Comparison of ENCODE assay signal across 8 mouse cellular contexts in genomic region chr7:102209756-102210721, GRCm38 (mm10). TPM values are rescaled to one million over a fixed set of nuclear protein-coding genes. Genes with fewer than 3 reads are reported as not detected.
A peak's percentile ranks its signal among the peaks of the same experiment; 100 is the strongest.
DNase-seq lines count a peak whose midpoint lies in the region; ATAC-seq and TF ChIP-seq lines count a peak whose summit lies in the region.

Gene Nup98 (minus strand): TSS chr7:102210176.
Gene Pgap2 (plus strand): TSS chr7:102210208.

- H3K79me2 ChIP-seq in heart, adult 2 months (replicated peaks; ENCODE audit: control insufficient read depth, insufficient read depth, low read length): peaks cover 6% of the 10 kb centered on the region

- 1% methylated on average over 20 of the region's 87 CpGs for WGBS in embryonic facial prominence, embryonic 14.5 days
- WGBS in heart, adult 2 months: 1% methylated on average over 86 of the region's 87 CpGs
- under 1% methylated on average over 75 of the region's 87 CpGs for WGBS in limb, embryonic 13.5 days
- 1% methylated on average over 84 of the region's 87 CpGs for WGBS in midbrain, embryonic 16.5 days

- no peaks in the 10 kb centered on the region for H3K9me3 ChIP-seq in embryonic facial prominence, embryonic 14.5 days (ENCODE audit: control insufficient read depth, low read length)
- no peaks in the 10 kb centered on the region for H3K9me3 ChIP-seq in limb, embryonic 13.5 days
- H3K9me3 ChIP-seq in midbrain, embryonic 16.5 days (replicated peaks; ENCODE audit: control insufficient read depth, low read length, poor library complexity, severe bottlenecking): no peaks in the 10 kb centered on the region

- TF ChIP-seq EP300 in heart, adult 2 months (IDR thresholded peaks at IDR 0.05; ENCODE audit: insufficient read depth, low read depth, low read length): 0 out of 2 replicates have a peak, but pooled peaks have one; percentile 26

- H3K36me3 ChIP-seq in embryonic facial prominence, embryonic 14.5 days (ENCODE audit: control insufficient read depth, insufficient read depth, low read length): 0 out of 2 replicates have a peak, but pooled peaks cover 4% of the 10 kb centered on the region
- peaks cover 8% of the 10 kb centered on the region for H3K36me3 ChIP-seq in heart, adult 2 months (ENCODE audit: control insufficient read depth, insufficient read depth, low read length)
- H3K36me3 ChIP-seq in limb, embryonic 13.5 days: no peaks in the 10 kb centered on the region
- H3K36me3 ChIP-seq in midbrain, embryonic 16.5 days (ENCODE audit: control insufficient read depth, insufficient read depth, low read length): no peaks in the 10 kb centered on the region

- peak within 1 kb of the TSS; percentile 71 for H3K4me2 ChIP-seq in embryonic facial prominence, embryonic 14.5 days (ENCODE audit: low read depth, low read length)
- peak within 1 kb of the TSS; percentile 83 for H3K4me2 ChIP-seq in limb, embryonic 13.5 days (replicated peaks)
- peak within 1 kb of the TSS; percentile 91 for H3K4me2 ChIP-seq in midbrain, embryonic 16.5 days (ENCODE audit: low read length)

- peak; percentile 99 for DNase-seq in 3T3-L1 (ENCODE audit: low read depth, low spot score)
- peak; percentile 90 to 96 for DNase-seq in adrenal gland, postnatal 4 days (ENCODE audit: low spot score in 2 of 2)
- peak; percentile 99 for DNase-seq in embryonic facial prominence, embryonic 14.5 days (ENCODE audit: low spot score)
- DNase-seq in heart, adult 2 months: peak; percentile 97 to 99
- peak; percentile 98 to 99 for DNase-seq in kidney, adult 8-10 months
- DNase-seq in spleen, postnatal 10 days (ENCODE audit: low spot score in 2 of 2): peak; percentile 95 to 99

- peak within 1 kb of the TSS; percentile 94 for H3K27ac ChIP-seq in embryonic facial prominence, embryonic 14.5 days (replicated peaks; ENCODE audit: low read depth, low read length)
- peak within 1 kb of the TSS; percentile 95 for H3K27ac ChIP-seq in heart, adult 2 months
- H3K27ac ChIP-seq in limb, embryonic 13.5 days: peak within 1 kb of the TSS; percentile 89
- H3K27ac ChIP-seq in midbrain, embryonic 16.5 days (ENCODE audit: low read length): peak within 1 kb of the TSS; percentile 95

- peak within 1 kb of the TSS; percentile 92 for H3K9ac ChIP-seq in embryonic facial prominence, embryonic 14.5 days (ENCODE audit: low read depth, low read length)
- H3K9ac ChIP-seq in heart, adult 2 months (ENCODE audit: low read depth, low read length): peak within 1 kb of the TSS; percentile 89
- H3K9ac ChIP-seq in limb, embryonic 13.5 days: peak within 1 kb of the TSS; percentile 87
- peak within 1 kb of the TSS; percentile 79 for H3K9ac ChIP-seq in midbrain, embryonic 16.5 days (ENCODE audit: low read depth, low read length)

- H3K4me1 ChIP-seq in embryonic facial prominence, embryonic 14.5 days (ENCODE audit: control insufficient read depth, insufficient read depth, low read length): peaks cover 5% of the 10 kb centered on the region
- peaks cover 4% of the 10 kb centered on the region for H3K4me1 ChIP-seq in heart, adult 2 months (ENCODE audit: control insufficient read depth, insufficient read depth, low read length)
- peaks cover 18% of the 10 kb centered on the region for H3K4me1 ChIP-seq in limb, embryonic 13.5 days
- peaks cover 18% of the 10 kb centered on the region for H3K4me1 ChIP-seq in midbrain, embryonic 16.5 days (ENCODE audit: control insufficient read depth, insufficient read depth, low read length)

- peak; percentile 76 for TF ChIP-seq POLR2A in heart, adult 2 months (IDR thresholded peaks at IDR 0.05; ENCODE audit: insufficient read depth, low read depth, low read length)

- no peaks in the 10 kb centered on the region for H3K27me3 ChIP-seq in embryonic facial prominence, embryonic 14.5 days (replicated peaks; ENCODE audit: control insufficient read depth, insufficient read depth, low read length)
- no peaks in the 10 kb centered on the region for H3K27me3 ChIP-seq in heart, adult 2 months (ENCODE audit: control insufficient read depth, insufficient read depth, low read length)
- no peaks in the 10 kb centered on the region for H3K27me3 ChIP-seq in limb, embryonic 13.5 days
- no peaks in the 10 kb centered on the region for H3K27me3 ChIP-seq in midbrain, embryonic 16.5 days (ENCODE audit: control insufficient read depth, insufficient read depth, low read depth, low read length)

- peak; percentile 55 for TF ChIP-seq CTCF in heart, adult 2 months (IDR thresholded peaks at IDR 0.05)

- intact Hi-C loops in heart, adult 2 months (cut with DNase I): loop anchor here (5.0 kb wide), 1 partner anchor 42 kb away; no protein-coding TSS in a partner anchor

- peak within 1 kb of the TSS; percentile 64 for H3K4me3 ChIP-seq in embryonic facial prominence, embryonic 14.5 days (ENCODE audit: low read depth, low read length)
- peak within 1 kb of the TSS; percentile 60 for H3K4me3 ChIP-seq in heart, adult 2 months
- peak within 1 kb of the TSS; percentile 89 for H3K4me3 ChIP-seq in limb, embryonic 13.5 days
- peak within 1 kb of the TSS; percentile 81 for H3K4me3 ChIP-seq in midbrain, embryonic 16.5 days (ENCODE audit: low read depth, low read length)

- peak; percentile 98 for ATAC-seq in embryonic facial prominence, embryonic 14.5 days (ENCODE audit: low read depth)
- peak; percentile 99 for ATAC-seq in limb, embryonic 13.5 days (ENCODE audit: low FRiP score, low read depth)
- ATAC-seq in midbrain, embryonic 16.5 days: peak; percentile 99

RNA-seq across cellular contexts. Expression of gene Nup98, which starts in this region (rescaled TPM):
- total RNA-seq in adrenal gland, postnatal 4 days (2021): 10 to 100 TPM; 61.4 to 67.3 TPM
- polyA plus RNA-seq in embryonic facial prominence, embryonic 14.5 days (2014; fragmentation: Nextera tagmentation; extraction: Ambion mirVana): 35.9 and 37.5 TPM in 2 replicates
- total RNA-seq in heart, adult 2 months (2021): 10 to 100 TPM; 31.9 to 32.9 TPM
- 9.9 and 15.6 TPM in 2 replicates for polyA plus RNA-seq in heart, adult 2 months (2012; rRNA removed)
- 38.2 and 42.9 TPM in 2 replicates for polyA plus RNA-seq in limb, embryonic 13.5 days (2015; fragmentation: Nextera tagmentation; extraction: Ambion mirVana)
- 19.9 and 21.2 TPM in 2 replicates for polyA plus RNA-seq in midbrain, embryonic 16.5 days (2015; fragmentation: Nextera tagmentation; extraction: Ambion mirVana)

RNA-seq across cellular contexts. Expression of gene Pgap2, which starts in this region (rescaled TPM):
- total RNA-seq in adrenal gland, postnatal 4 days (2021): 100 to 1,000 TPM; 130 TPM
- polyA plus RNA-seq in embryonic facial prominence, embryonic 14.5 days (2014; fragmentation: Nextera tagmentation; extraction: Ambion mirVana): 80.8 and 81.1 TPM in 2 replicates
- total RNA-seq in heart, adult 2 months (2021): 10 to 100 TPM; 59.7 to 65.4 TPM
- polyA plus RNA-seq in heart, adult 2 months (2012; rRNA removed): 111 and 124 TPM in 2 replicates
- polyA plus RNA-seq in limb, embryonic 13.5 days (2015; fragmentation: Nextera tagmentation; extraction: Ambion mirVana): 82.3 and 88.6 TPM in 2 replicates
- polyA plus RNA-seq in midbrain, embryonic 16.5 days (2015; fragmentation: Nextera tagmentation; extraction: Ambion mirVana): 57.8 and 61.3 TPM in 2 replicates

Comparison
In these comparisons a context has a peak if more than half of its experiments do, and no peak if none do; other contexts are left out.
1. Peak in every context shown above with its lines: DNase-seq, ATAC-seq, H3K4me3 ChIP-seq and H3K27ac ChIP-seq.